Mouse (Mus musculus) neural tube, embryonic 11.5 days (tissue): ENCODE data around the gene Sap25. TPM values are rescaled to one million over a fixed set of nuclear protein-coding genes. Genes with fewer than 3 reads are reported as not detected.

Experiments used
- ATAC-seq: fragments of 200-750 bp; cut with Nextera tagmentation; 2 replicates; pipeline ENCODE4 v1.8.0; 2017; ENCODE audit warnings: moderate number of reproducible peaks, mild to moderate bottlenecking, moderate TSS enrichment, moderate library complexity; ENCODE audit not compliant: insufficient read depth, low FRiP score, low TSS enrichment
- DNase-seq: peaks from one replicate; pipeline ENCODE4 v3.0.0-alpha.2; 2015; ENCODE audit warnings: low spot score
- H3K27ac ChIP-seq: fragments of 300-500 bp; sonication (generic); 2 replicates; pipeline ENCODE4 v1.5.1; 2014; ENCODE audit warnings: low read depth, mild to moderate bottlenecking, low read length
- H3K27me3 ChIP-seq: fragments of 300-500 bp; sonication (generic); 2 replicates; pipeline ENCODE4 v1.6.1; 2014; ENCODE audit warnings: mild to moderate bottlenecking, low read length, mixed read lengths; ENCODE audit not compliant: control insufficient read depth, insufficient read depth
- H3K36me3 ChIP-seq: fragments of 300-500 bp; sonication (generic); 2 replicates; pipeline ENCODE4 v1.6.1; 2014; ENCODE audit warnings: mild to moderate bottlenecking, low read length, moderate library complexity, mixed read lengths; ENCODE audit not compliant: control insufficient read depth, insufficient read depth
- H3K4me1 ChIP-seq: fragments of 300-500 bp; sonication (generic); 2 replicates; pipeline ENCODE4 v1.6.1; 2014; ENCODE audit warnings: low read length, mixed read lengths; ENCODE audit not compliant: control insufficient read depth, insufficient read depth
- H3K4me2 ChIP-seq: fragments of 300-500 bp; sonication (generic); 2 replicates; pipeline ENCODE4 v1.6.1; 2014; ENCODE audit warnings: low read depth, mild to moderate bottlenecking, moderate library complexity
- H3K4me3 ChIP-seq: fragments of 300-500 bp; sonication (generic); 2 replicates; pipeline ENCODE4 v1.5.1; 2014; ENCODE audit warnings: low read depth, low read length
- H3K9ac ChIP-seq: fragments of 300-500 bp; sonication (generic); 2 replicates; pipeline ENCODE4 v1.6.1; 2014; ENCODE audit warnings: mild to moderate bottlenecking, low read length
- H3K9me3 ChIP-seq: fragments of 300-500 bp; sonication (generic); 2 replicates; pipeline ENCODE4 v1.6.1; 2016; ENCODE audit warnings: low read length; ENCODE audit not compliant: control insufficient read depth
- WGBS: fragments of 180-500 bp; shearing (Covaris S2); extraction: QIAGEN DNeasy Blood & Tissue Kit; methylation state at CpG from one replicate; pipeline ENCODE4 v1.1.7; 2014; 5-methylcytosine and 5-hydroxymethylcytosine counted together
- polyA plus RNA-seq: library from polyadenylated mRNA; unstranded; fragments of >200 nt; fragmentation: Nextera tagmentation; extraction: Ambion mirVana; gene quantifications from 2 replicates; pipeline ENCODE4 v1.2.1, GENCODE M21; 2014

Gene Sap25
- polyA plus RNA-seq, 1 experiment from 2014 or later: 6.0 TPM

DNA sequence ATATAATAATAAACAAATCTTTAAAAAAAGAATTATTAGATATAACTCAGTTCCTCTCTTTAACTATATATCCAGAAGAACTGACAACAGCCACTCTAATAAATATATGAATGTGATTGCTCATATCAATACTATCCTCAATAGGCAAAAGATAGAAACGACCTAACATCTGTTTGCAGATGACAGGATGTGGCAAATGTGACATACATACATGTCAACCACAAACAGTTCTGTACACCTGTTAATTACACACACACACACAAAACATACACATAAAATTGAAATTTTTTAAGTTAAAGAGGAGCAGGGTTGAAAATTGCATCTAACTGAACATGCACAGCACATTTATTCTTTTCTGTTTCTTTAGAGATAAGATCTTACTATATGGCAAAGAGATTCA lies 50.7 kb downstream of the Sap25 start:
- Histone ChIP-seq H3K9me3 (no peaks in the 10 kb centered on the region), H3K27me3 (no peaks in the 10 kb centered on the region), H3K4me3 (no peak overlapping the region), H3K36me3 (no peaks in the 10 kb centered on the region), H3K4me2 (no peak overlapping the region), H3K9ac (no peak overlapping the region), H3K27ac (no peak overlapping the region), H3K4me1 (no peaks in the 10 kb centered on the region)
- WGBS: 77% methylated on average over 1 of the region's 1 CpGs
- no peak for DNase-seq
- no peak for ATAC-seq

Other genes starting within 250 kb of the Sap25 start
- gene Zan, start 164.3 kb upstream of the Sap25 start, polyA plus RNA-seq: 0.05 TPM in 1 of 2 replicates, not detected in the other
- gene Pop7, start 138.8 kb upstream of the Sap25 start, polyA plus RNA-seq: 53.9 and 57.9 TPM in 2 replicates
- 9.5 and 10.6 TPM in 2 replicates for gene Gigyf1, start 122.8 kb upstream of the Sap25 start, polyA plus RNA-seq
- gene Epo, start 108.1 kb upstream of the Sap25 start, polyA plus RNA-seq: 0.34 and 0.51 TPM in 2 replicates
- gene Gnb2, start 107.8 kb upstream of the Sap25 start, polyA plus RNA-seq: 449 and 479 TPM in 2 replicates
- gene Actl6b, start 87.8 kb upstream of the Sap25 start, polyA plus RNA-seq: 38.6 and 40.0 TPM in 2 replicates
- 0.97 and 1.2 TPM in 2 replicates for gene Tfr2, start 71.5 kb upstream of the Sap25 start, polyA plus RNA-seq
- gene Mospd3, start 40.3 kb upstream of the Sap25 start, polyA plus RNA-seq: 27.8 and 28.5 TPM in 2 replicates
- gene Pcolce, start 27.6 kb upstream of the Sap25 start, polyA plus RNA-seq: 75.5 and 91.9 TPM in 2 replicates
- 0.21 TPM in 1 of 2 replicates, not detected in the other for gene Fbxo24, start 12.3 kb upstream of the Sap25 start, polyA plus RNA-seq
- 31.6 and 39.0 TPM in 2 replicates for gene Lrch4, start 12.2 kb upstream of the Sap25 start, polyA plus RNA-seq
- gene Gm20605, start 12.2 kb upstream of the Sap25 start, polyA plus RNA-seq: 6.7 and 8.2 TPM in 2 replicates
- 0.12 and 0.24 TPM in 2 replicates for gene Irs3, start 4.4 kb downstream of the Sap25 start, polyA plus RNA-seq
- 13.6 and 14.6 TPM in 2 replicates for gene Agfg2, start 43.4 kb downstream of the Sap25 start, polyA plus RNA-seq
- gene Nyap1, start 100.3 kb downstream of the Sap25 start, polyA plus RNA-seq: 3.8 and 4.4 TPM in 2 replicates
- 73.9 and 75.6 TPM in 2 replicates for gene Tsc22d4, start 104.4 kb downstream of the Sap25 start, polyA plus RNA-seq
- 71.1 and 71.2 TPM in 2 replicates for gene Ppp1r35, start 137.5 kb downstream of the Sap25 start, polyA plus RNA-seq
- gene Mepce, start 146.3 kb downstream of the Sap25 start, polyA plus RNA-seq: 10.0 and 10.7 TPM in 2 replicates
- 11.4 and 11.5 TPM in 2 replicates for gene Zcwpw1, start 146.5 kb downstream of the Sap25 start, polyA plus RNA-seq
- gene Pilra, start 194.9 kb downstream of the Sap25 start, polyA plus RNA-seq: 0.33 and 0.84 TPM in 2 replicates
- gene Pilrb1, start 216.8 kb downstream of the Sap25 start, polyA plus RNA-seq: not detected in 2 replicates
- gene Pilrb2, start 230.5 kb downstream of the Sap25 start, polyA plus RNA-seq: not detected in 2 replicates